Mouse (Mus musculus) heart, embryonic 15.5 days (tissue): ENCODE measurements around the gene Sgms2. TPM values are rescaled to one million over a fixed set of nuclear protein-coding genes. Genes with fewer than 3 reads are reported as not detected.

Source experiments
- ATAC-seq: fragments of 200-750 bp; cut with Nextera tagmentation; replicated peaks from 2 replicates; pipeline ENCODE4 v1.8.0; 2017; ENCODE audit warnings: low read depth, moderate TSS enrichment; ENCODE audit not compliant: insufficient number of reproducible peaks, insufficient read depth, low FRiP score
- H3K27ac ChIP-seq: fragments of 300-500 bp; sonication (generic); 2 replicates; pipeline ENCODE4 v1.5.1; 2015; ENCODE audit warnings: mild to moderate bottlenecking, inconsistent platforms
- H3K27me3 ChIP-seq: fragments of 300-500 bp; sonication (generic); 2 replicates; pipeline ENCODE4 v1.6.1; 2015; ENCODE audit warnings: inconsistent platforms
- H3K36me3 ChIP-seq: fragments of 300-500 bp; sonication (generic); 2 replicates; pipeline ENCODE4 v1.6.1; 2015; ENCODE audit warnings: mild to moderate bottlenecking, inconsistent platforms
- H3K4me1 ChIP-seq: fragments of 300-500 bp; sonication (generic); replicated peaks from 2 replicates; pipeline ENCODE4 v1.6.1; 2015; ENCODE audit warnings: inconsistent platforms
- H3K4me2 ChIP-seq: fragments of 300-500 bp; sonication (generic); 2 replicates; pipeline ENCODE4 v1.6.1; 2015; ENCODE audit warnings: inconsistent platforms, mild to moderate bottlenecking, moderate library complexity
- H3K4me3 ChIP-seq: fragments of 300-500 bp; sonication (generic); 2 replicates; pipeline ENCODE4 v1.5.1; 2015; ENCODE audit warnings: mild to moderate bottlenecking, inconsistent platforms
- H3K9ac ChIP-seq: fragments of 300-500 bp; sonication (generic); 2 replicates; pipeline ENCODE4 v1.6.1; 2015; ENCODE audit warnings: mild to moderate bottlenecking, inconsistent platforms
- H3K9me3 ChIP-seq: fragments of 300-500 bp; sonication (generic); replicated peaks from 2 replicates; pipeline ENCODE4 v1.6.1; 2016; ENCODE audit warnings: inconsistent platforms
- WGBS: fragments of 180-500 bp; shearing (Covaris S2); methylation state at CpG from one replicate; pipeline ENCODE4 v1.1.7; 2015; ENCODE audit warnings: mixed read lengths; 5-methylcytosine and 5-hydroxymethylcytosine counted together
- polyA plus RNA-seq: library from polyadenylated mRNA; unstranded; fragments of >200 nt; fragmentation: Nextera tagmentation; extraction: Ambion mirVana; gene quantifications from 2 replicates; pipeline ENCODE4 v1.2.1, GENCODE M21; 2015

The Sgms2 gene
- polyA plus RNA-seq, 1 experiment from 2014 or later, result 1.8 TPM

DNA sequence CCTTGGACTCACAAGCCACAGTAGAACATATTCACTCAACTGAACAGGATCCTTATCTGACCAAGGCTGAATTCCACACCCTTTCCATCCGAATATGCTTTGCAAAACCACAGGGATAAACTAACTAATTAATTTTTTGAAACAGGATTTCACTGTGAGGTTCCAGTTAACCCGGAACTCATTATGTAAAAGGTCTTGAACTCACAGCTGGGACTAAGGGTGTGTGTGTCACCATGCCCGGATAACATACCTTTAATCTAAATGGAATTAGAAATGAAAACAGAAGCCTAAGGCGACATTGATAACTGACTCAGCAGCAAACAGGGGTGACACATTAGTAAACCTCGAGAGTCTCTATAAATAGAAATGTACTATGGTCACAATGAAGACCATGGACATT lies 5.8 kb downstream of the Sgms2 start:
- ATAC-seq, result no peak
- H3K4me1 ChIP-seq, result peaks cover 6% of the 10 kb centered on the region
- 41% methylated on average over 5 of the region's 5 CpGs for WGBS
- no peak overlapping the region for H3K4me2 ChIP-seq
- H3K36me3 ChIP-seq, result no peaks in the 10 kb centered on the region
- no peak overlapping the region for H3K27ac ChIP-seq
- 0 out of 2 replicates have a peak, but pooled peaks cover 3% of the 10 kb centered on the region for H3K9me3 ChIP-seq
- H3K27me3 ChIP-seq, result peaks cover 13% of the 10 kb centered on the region; the same call in 1 of the 2 replicates
- H3K4me3 ChIP-seq, result no peak overlapping the region
- no peak overlapping the region for H3K9ac ChIP-seq

DNA sequence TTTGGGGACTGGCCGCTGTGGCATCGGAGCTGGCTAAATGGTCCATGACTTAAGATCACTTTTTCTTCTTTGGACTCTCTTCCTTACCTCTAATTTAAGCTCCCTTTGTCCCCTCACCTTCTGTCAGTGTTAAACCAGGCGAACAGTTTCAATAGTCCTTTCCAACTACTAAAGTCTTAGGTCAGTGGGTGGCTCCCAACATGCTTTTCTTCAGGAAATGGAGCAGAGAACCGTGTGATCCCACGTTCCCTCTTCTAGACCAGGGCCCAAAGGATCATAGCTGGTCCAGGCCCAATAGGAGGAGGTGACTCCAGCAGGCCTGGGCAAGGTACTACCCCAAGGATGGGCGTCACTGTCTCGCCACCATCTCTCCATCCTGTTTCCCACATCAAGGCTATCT lies 7.6 kb downstream of the Sgms2 start:
- Histone ChIP-seq H3K4me3 (no peak overlapping the region), H3K4me1 (no peaks in the 10 kb centered on the region), H3K4me2 (no peak overlapping the region), H3K9me3 (0 out of 2 replicates have a peak, but pooled peaks cover 3% of the 10 kb centered on the region), H3K9ac (no peak overlapping the region), H3K36me3 (no peaks in the 10 kb centered on the region), H3K27me3 (no peaks in the 10 kb centered on the region), H3K27ac (no peak overlapping the region)
- whole genome bisulfite sequencing, result 84% methylated on average over 7 of the region's 7 CpGs
- ATAC-seq, result no peak

DNA sequence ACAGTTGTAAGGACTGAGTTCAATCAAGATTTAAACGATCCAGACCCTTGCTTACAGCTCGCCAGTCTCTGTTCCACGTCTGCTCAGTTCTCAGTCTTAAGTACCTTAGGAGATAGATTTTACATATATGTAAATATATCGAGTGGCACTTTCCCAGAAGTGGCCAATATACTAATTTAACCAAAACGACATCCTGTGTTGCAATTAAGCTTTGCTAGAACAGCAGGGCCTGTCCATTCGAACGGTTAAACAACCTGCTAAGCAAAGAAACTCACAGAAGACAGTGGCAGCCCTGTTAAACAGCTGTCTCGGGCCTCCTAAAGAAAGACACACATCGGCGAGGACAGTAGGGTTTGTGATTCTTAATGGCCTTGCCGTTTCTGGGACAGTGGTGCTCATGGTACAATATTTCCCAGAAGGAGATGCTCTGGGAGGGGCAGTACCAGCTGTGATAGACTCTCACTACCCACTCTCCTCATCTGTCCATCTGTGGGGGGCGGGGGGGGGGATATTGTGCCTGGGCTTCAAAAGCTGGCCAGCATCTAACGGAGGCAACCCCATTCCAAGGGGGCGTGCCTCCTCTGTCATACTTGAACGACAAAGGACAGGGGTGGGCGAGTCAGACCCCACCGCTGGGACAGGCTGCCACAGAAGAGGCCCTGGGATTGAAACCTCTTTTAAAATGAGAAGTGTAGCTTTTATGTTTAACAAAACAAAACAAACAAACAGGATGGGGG lies 9.1 kb downstream of the Sgms2 start:
- no peak overlapping the region for H3K4me3 ChIP-seq
- H3K36me3 ChIP-seq, result no peaks in the 10 kb centered on the region
- H3K27ac ChIP-seq, result no peak overlapping the region
- 0 out of 2 replicates have a peak, but pooled peaks cover 3% of the 10 kb centered on the region for H3K9me3 ChIP-seq
- no peaks in the 10 kb centered on the region for H3K27me3 ChIP-seq
- no peaks in the 10 kb centered on the region for H3K4me1 ChIP-seq
- H3K4me2 ChIP-seq, result no peak overlapping the region
- H3K9ac ChIP-seq, result no peak overlapping the region
- WGBS, result 67% methylated on average over 17 of the region's 17 CpGs
- ATAC-seq, result no peak

DNA sequence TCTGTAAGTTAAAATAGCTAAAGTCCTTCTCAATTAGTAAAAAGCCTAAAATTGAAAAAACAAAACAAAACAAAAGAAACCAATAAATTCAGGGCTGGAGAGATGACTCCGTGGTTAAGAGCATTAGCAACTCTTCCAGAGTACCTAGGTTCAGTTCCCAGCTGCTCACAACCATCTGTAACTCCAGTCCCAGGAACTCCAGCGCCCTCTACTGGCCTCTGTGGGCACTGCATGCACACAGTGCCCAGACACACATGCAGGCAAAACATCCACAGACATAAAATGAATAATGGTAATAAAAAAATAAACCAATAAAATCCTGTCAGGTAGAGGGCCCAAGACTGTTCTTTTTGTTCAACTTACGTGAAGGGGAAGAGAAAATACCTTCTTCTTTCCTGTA lies 10.6 kb downstream of the Sgms2 start:
- H3K27ac ChIP-seq, result no peak overlapping the region
- 0 out of 2 replicates have a peak, but pooled peaks cover 3% of the 10 kb centered on the region for H3K9me3 ChIP-seq
- no peaks in the 10 kb centered on the region for H3K4me1 ChIP-seq
- no peak overlapping the region for H3K4me2 ChIP-seq
- no peak overlapping the region for H3K4me3 ChIP-seq
- H3K27me3 ChIP-seq, result no peaks in the 10 kb centered on the region
- no peaks in the 10 kb centered on the region for H3K36me3 ChIP-seq
- no peak overlapping the region for H3K9ac ChIP-seq
- WGBS, result 60% methylated on average over 3 of the region's 3 CpGs
- ATAC-seq, result no peak

DNA sequence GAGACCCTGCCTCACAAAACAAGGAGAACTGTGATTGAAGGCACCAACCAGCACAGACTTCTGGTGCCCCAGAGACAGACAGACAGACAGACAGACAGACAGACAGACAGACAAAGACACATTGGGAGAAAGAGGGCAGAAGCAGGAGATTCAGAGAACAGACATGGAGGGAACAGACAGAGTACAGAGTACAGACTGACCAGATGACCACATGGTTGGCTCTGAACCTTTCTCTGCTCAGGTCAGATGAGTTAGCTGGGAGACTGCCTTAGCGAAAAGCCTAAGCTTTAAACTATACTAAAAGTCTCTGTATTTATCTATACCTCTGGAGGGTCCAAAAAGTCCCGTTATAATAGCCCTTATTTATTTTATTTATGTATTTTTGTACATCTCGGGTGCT lies 11.8 kb downstream of the Sgms2 start:
- WGBS, result 80% methylated on average over 3 of the region's 3 CpGs

DNA sequence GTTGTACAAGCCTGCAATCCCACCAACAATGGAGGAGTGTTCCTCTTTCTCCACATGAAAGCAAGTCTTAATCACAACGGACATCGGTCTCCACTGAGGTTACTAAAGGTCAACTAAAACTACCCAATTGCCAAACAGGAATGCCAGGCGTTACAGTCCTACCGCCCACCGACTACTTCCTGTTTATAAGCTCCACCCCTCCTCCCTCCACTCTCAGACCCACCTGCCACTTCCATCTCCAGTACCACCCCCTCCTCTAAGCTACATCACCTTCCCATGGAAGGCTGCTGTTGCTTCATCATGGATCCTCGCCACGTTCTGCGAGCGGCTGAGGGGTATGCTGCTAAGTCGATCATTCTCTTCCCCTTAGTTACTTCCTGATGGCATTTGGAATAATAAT lies 15.2 kb downstream of the Sgms2 start:
- Histone ChIP-seq H3K27me3 (no peaks in the 10 kb centered on the region), H3K9me3 (0 out of 2 replicates have a peak, but pooled peaks cover 3% of the 10 kb centered on the region), H3K4me1 (no peaks in the 10 kb centered on the region), H3K9ac (no peak overlapping the region), H3K27ac (no peak overlapping the region), H3K4me2 (no peak overlapping the region), H3K36me3 (no peaks in the 10 kb centered on the region), H3K4me3 (no peak overlapping the region)
- ATAC-seq, result no peak
- 89% methylated on average over 10 of the region's 10 CpGs for WGBS

More for the DNA sequence above, 11.8 kb downstream of the Sgms2 start:
- H3K9ac ChIP-seq, result no peak overlapping the region
- no peak overlapping the region for H3K4me2 ChIP-seq
- ATAC-seq, result no peak
- no peak overlapping the region for H3K27ac ChIP-seq
- H3K4me3 ChIP-seq, result no peak overlapping the region
- H3K9me3 ChIP-seq, result 0 out of 2 replicates have a peak, but pooled peaks cover 3% of the 10 kb centered on the region
- no peaks in the 10 kb centered on the region for H3K27me3 ChIP-seq
- H3K4me1 ChIP-seq, result no peaks in the 10 kb centered on the region
- H3K36me3 ChIP-seq, result no peaks in the 10 kb centered on the region

DNA sequence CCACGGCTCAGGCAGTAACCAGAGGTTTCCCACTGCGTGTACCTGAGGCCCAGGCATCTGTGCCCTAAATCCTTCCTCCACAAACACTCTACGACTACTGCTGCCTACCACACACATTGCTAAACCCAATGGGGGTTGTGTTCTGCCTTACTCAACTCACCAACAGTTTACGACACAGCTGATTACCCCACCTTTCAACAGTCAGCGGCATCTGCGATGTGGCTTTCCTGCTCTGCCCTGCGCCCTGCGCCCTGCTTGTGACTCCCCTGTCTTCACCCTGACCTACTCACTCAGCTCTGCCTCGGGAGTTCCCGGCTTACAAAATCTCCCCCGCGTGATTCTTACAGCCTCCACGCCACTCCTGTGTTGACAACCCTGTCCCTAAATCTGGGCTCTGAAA lies 16.7 kb downstream of the Sgms2 start:
- Histone ChIP-seq H3K36me3 (no peaks in the 10 kb centered on the region), H3K4me1 (no peaks in the 10 kb centered on the region), H3K4me3 (no peak overlapping the region), H3K27me3 (no peaks in the 10 kb centered on the region), H3K27ac (no peak overlapping the region), H3K9me3 (no peaks in the 10 kb centered on the region), H3K4me2 (no peak overlapping the region), H3K9ac (no peak overlapping the region)
- 58% methylated on average over 13 of the region's 13 CpGs for WGBS
- no peak for ATAC-seq

DNA sequence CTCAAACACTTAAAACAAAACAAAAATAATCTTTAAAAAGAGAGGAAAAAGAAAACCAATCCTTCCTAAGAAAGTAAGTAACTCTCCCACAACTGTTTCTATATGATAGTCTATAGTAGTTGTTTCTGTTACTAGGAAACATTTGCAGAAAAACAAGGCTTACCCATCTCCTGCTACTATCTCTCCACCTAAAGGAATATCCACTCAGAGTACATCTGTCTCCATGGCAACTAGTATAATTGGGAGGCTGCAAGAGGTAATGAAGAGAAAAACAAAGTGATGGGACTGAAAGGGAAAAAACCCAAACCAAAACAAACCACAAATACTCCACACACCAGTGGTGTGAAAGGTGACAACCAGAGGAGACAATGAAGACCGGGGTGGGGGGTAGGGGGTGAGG lies 17.7 kb downstream of the Sgms2 start:
- no CpG with 5 or more reads among the region's 1 CpGs for whole genome bisulfite sequencing
- H3K27ac ChIP-seq, result no peak overlapping the region

DNA sequence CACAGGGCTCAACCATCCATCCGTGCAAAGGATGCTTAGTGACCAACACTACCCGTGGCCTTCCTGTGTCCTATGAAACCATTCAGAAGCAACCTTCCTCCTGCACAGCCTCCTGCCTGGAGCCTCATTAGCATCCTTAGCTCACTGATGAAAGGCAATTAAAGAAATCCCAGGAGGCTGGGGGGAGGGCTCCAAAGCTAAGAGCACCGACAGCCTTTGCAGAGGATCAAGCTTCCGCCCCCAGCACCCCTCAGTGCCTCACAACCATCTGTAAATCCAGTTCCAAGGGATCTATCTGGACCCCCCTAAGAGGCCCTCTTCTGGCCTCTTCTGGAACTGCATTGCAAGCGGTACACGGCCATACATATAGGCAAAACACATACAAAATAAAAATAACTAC lies 19.4 kb downstream of the Sgms2 start:
- Histone ChIP-seq H3K4me2 (no peak overlapping the region), H3K27me3 (no peaks in the 10 kb centered on the region), H3K4me1 (no peaks in the 10 kb centered on the region), H3K9me3 (no peaks in the 10 kb centered on the region), H3K4me3 (no peak overlapping the region), H3K36me3 (no peaks in the 10 kb centered on the region), H3K9ac (no peak overlapping the region), H3K27ac (no peak overlapping the region)
- WGBS, result 66% methylated on average over 6 of the region's 6 CpGs
- no peak for ATAC-seq

More for the DNA sequence above, 17.7 kb downstream of the Sgms2 start:
- ATAC-seq, result no peak
- Histone ChIP-seq H3K27me3 (no peaks in the 10 kb centered on the region), H3K4me1 (no peaks in the 10 kb centered on the region), H3K36me3 (no peaks in the 10 kb centered on the region), H3K4me2 (no peak overlapping the region), H3K9me3 (no peaks in the 10 kb centered on the region), H3K4me3 (no peak overlapping the region), H3K9ac (no peak overlapping the region)

DNA sequence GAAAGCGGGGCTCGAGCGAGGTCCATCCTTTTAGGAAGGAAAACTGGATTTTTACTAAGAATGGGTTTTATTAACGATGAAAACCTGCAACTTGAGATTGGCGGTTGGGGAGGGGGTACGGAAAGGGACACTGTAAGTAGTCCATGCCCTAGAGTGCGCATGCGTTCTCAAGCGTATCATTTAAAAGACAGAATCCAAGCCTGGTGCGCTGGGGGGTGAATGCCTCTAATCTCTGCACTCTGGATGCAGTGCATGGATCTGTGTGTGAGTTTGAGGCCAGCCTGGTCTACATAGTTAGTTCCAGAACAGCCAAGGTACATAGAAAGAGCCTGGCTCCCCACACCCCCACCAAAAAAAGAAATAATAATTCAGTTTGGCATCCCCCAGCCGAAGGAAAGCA lies 19.8 kb downstream of the Sgms2 start:
- Histone ChIP-seq H3K4me3 (no peak overlapping the region), H3K4me1 (no peaks in the 10 kb centered on the region), H3K27ac (no peak overlapping the region), H3K36me3 (no peaks in the 10 kb centered on the region), H3K9me3 (no peaks in the 10 kb centered on the region), H3K4me2 (no peak overlapping the region), H3K27me3 (no peaks in the 10 kb centered on the region), H3K9ac (no peak overlapping the region)
- no peak for ATAC-seq
- WGBS, result 78% methylated on average over 11 of the region's 11 CpGs

DNA sequence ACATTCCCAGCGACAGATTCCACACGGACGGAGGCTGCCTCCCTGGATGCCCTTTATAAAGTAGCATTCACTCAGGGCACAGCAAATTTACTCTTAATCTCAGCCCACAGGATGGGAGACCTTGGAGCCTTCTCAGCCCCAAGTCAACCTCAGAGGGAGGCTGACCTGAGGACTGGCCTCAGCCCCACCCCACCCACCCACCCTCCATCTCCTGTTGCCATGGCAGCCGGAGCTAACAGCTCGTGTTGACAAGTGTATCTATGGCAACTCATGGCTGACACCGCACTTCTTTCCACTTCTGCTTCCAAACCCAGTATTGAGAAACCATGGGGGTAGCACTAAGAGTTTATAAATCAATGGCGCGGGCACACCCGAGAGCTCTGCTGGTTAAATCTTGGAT lies 20.4 kb downstream of the Sgms2 start:
- no peak overlapping the region for H3K27ac ChIP-seq
- H3K9ac ChIP-seq, result no peak overlapping the region
- no peak overlapping the region for H3K4me3 ChIP-seq
- no peaks in the 10 kb centered on the region for H3K4me1 ChIP-seq
- no peaks in the 10 kb centered on the region for H3K27me3 ChIP-seq
- no peaks in the 10 kb centered on the region for H3K36me3 ChIP-seq
- WGBS, result 47% methylated on average over 9 of the region's 9 CpGs
- no peak for ATAC-seq
- H3K4me2 ChIP-seq, result no peak overlapping the region
- no peaks in the 10 kb centered on the region for H3K9me3 ChIP-seq

DNA sequence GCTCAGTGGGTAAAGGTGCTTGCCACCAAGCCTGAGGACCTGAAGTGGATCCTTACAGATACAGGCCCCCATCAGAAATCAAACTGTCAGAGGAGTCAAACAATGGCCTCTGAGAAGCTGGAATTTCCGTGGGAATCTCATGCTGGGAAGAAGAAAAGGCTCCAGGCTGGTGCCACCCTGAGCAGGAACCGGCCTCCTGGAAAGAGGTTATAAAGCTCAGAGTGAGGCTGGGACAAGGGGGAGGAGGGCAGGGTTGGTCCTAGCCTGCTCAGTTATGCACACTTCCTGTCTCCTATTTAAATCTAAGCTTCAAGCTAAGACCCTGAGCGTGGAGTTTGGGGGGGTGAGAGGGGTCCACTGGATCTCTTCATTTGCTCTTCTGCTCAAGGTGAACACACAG lies 21.6 kb downstream of the Sgms2 start:
- Histone ChIP-seq H3K4me2 (no peak overlapping the region), H3K36me3 (no peaks in the 10 kb centered on the region), H3K27me3 (no peaks in the 10 kb centered on the region), H3K27ac (no peak overlapping the region), H3K4me3 (no peak overlapping the region), H3K9ac (no peak overlapping the region), H3K9me3 (no peaks in the 10 kb centered on the region), H3K4me1 (no peaks in the 10 kb centered on the region)
- 38% methylated on average over 3 of the region's 3 CpGs for WGBS
- no peak for ATAC-seq
